Mouse (Mus musculus) liver, adult 2 months (tissue): ENCODE data around the gene Igf1r. TPM values are rescaled to one million over a fixed set of nuclear protein-coding genes. Genes with fewer than 3 reads are reported as not detected.

Source experiments
- DNase-seq: peaks from one replicate; pipeline ENCODE4 v3.0.0-alpha.2; 2011; ENCODE audit warnings: low read depth, low spot score; ENCODE audit errors: extremely low read depth
- H3K27ac ChIP-seq: fragments of 200-500 bp; replicated peaks from 2 replicates; pipeline ENCODE4 v1.5.1; 2012; ENCODE audit warnings: low read depth, mild to moderate bottlenecking, control low read depth, inconsistent platforms, low read length; ENCODE audit not compliant: insufficient read depth
- H3K27me3 ChIP-seq: fragments of 200-500 bp; 2 replicates; pipeline ENCODE4 v1.6.1; 2012; ENCODE audit warnings: mild to moderate bottlenecking, moderate library complexity, low read length, inconsistent platforms; ENCODE audit not compliant: control insufficient read depth, insufficient read depth
- H3K36me3 ChIP-seq: fragments of 200-500 bp; 2 replicates; pipeline ENCODE4 v1.6.1; 2012; ENCODE audit warnings: low read length, inconsistent platforms; ENCODE audit not compliant: control insufficient read depth, insufficient read depth
- H3K4me1 ChIP-seq: fragments of 200-500 bp; 2 replicates; pipeline ENCODE4 v1.6.1; 2011; ENCODE audit warnings: low read length; ENCODE audit not compliant: control insufficient read depth, insufficient read depth
- H3K4me3 ChIP-seq: fragments of 200-500 bp; 2 replicates; pipeline ENCODE4 v1.5.1; 2011; ENCODE audit warnings: low read depth, mild to moderate bottlenecking, control low read depth, low read length, moderate library complexity; ENCODE audit not compliant: insufficient read depth
- H3K79me2 ChIP-seq: fragments of 200-500 bp; 2 replicates; pipeline ENCODE4 v1.6.1; 2012; ENCODE audit warnings: inconsistent platforms, mild to moderate bottlenecking, low read length, moderate library complexity; ENCODE audit not compliant: control insufficient read depth, insufficient read depth
- H3K9ac ChIP-seq: fragments of 200-500 bp; 2 replicates; pipeline ENCODE4 v1.6.1; 2012; ENCODE audit warnings: low read depth, mild to moderate bottlenecking, control low read depth, inconsistent platforms, low read length
- CTCF ChIP-seq: fragments of 200-500 bp; IDR thresholded peaks from 2 replicates; pipeline ENCODE4 v1.5.1; 2011; ENCODE audit warnings: low read depth, low read length, control low read depth
- POLR2A ChIP-seq: fragments of 200-500 bp; IDR thresholded peaks from 2 replicates; pipeline ENCODE4 v1.6.1; 2011; ENCODE audit warnings: low read length, control low read depth; ENCODE audit not compliant: insufficient read depth; ENCODE audit errors: extremely low read depth
- WGBS: fragments of 180-500 bp; shearing (Covaris S2); methylation state at CpG from one replicate; pipeline ENCODE4 v1.1.7; 2018; 5-methylcytosine and 5-hydroxymethylcytosine counted together
- polyA plus RNA-seq: library from polyadenylated mRNA; depleted of rRNA; stranded (reverse); fragments of >200 nt; gene quantifications from 2 replicates; pipeline ENCODE4 v1.2.3, GENCODE M21; 2012
- total RNA-seq: library from RNA; depleted of rRNA; stranded (reverse); fragments of >200 nt; gene quantifications from 2 replicates; pipeline ENCODE4 v1.2.3, GENCODE M21; 2014

The Igf1r gene
- total and polyA plus RNA-seq, 2 experiments = 0.50 to 1.2 TPM

DNA sequence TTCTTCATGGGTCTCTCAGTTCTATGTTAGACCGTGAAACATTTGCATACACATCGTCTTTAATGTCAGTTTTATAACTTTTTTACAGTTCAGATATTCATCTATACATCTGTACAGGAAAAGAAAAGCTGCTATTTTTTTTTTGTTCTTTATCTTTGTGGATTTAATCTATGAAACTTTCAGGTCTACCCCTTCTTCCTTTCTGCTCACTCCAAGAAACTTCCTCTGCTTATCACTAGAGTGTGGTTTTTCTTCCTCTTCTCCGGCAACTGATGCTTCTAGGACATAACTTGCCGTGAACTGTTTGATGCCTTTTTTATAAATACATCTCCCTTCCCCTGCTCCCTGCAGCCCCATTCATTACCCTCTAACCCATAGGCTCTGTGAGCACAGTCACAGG, 275.0 kb downstream of the Igf1r start:
- H3K27me3 ChIP-seq = no peaks in the 10 kb centered on the region
- H3K9ac ChIP-seq = no peak overlapping the region
- 85% methylated on average over 4 of the region's 4 CpGs for WGBS
- H3K36me3 ChIP-seq = no peaks in the 10 kb centered on the region
- no peak overlapping the region for H3K4me3 ChIP-seq
- no peaks in the 10 kb centered on the region for H3K79me2 ChIP-seq
- TF ChIP-seq POLR2A (no peak), CTCF (no peak)
- DNase-seq = no peak
- H3K27ac ChIP-seq = no peak overlapping the region
- H3K4me1 ChIP-seq = no peaks in the 10 kb centered on the region

- no peak overlapping the region for H3K27ac ChIP-seq
- H3K4me3 ChIP-seq = no peak overlapping the region
- H3K4me1 ChIP-seq = no peaks in the 10 kb centered on the region
- no peaks in the 10 kb centered on the region for H3K27me3 ChIP-seq
- DNase-seq = no peak
- H3K9ac ChIP-seq = no peak overlapping the region
- no peaks in the 10 kb centered on the region for H3K36me3 ChIP-seq
- 83% methylated on average over 6 of the region's 6 CpGs for WGBS
- no peaks in the 10 kb centered on the region for H3K79me2 ChIP-seq
- TF ChIP-seq POLR2A (no peak), CTCF (no peak)
Measured at GRCm38 (mm10) chr7:68228491-68228890, 275.9 kb downstream of the Igf1r start.

DNA sequence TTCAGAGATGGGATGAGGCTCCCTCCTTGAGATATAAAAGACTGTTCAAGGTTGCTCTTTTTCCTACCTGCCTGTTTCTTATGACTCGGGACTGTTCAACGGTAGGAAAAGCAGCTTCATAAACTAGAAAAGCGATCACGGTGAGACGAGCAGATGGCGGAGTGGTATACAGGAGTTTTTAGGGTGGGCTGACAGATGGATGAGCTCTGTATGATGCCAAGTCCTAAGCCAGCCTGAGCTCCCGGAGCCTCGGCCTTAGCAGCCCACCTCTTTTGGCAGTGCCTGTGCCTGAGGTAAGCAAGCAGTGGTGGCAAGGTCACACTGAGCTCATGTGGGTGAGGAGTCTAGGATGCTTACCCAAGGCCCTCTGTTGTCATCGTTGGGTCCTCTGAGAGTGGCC, 278.2 kb downstream of the Igf1r start:
- Histone ChIP-seq H3K36me3 (no peaks in the 10 kb centered on the region), H3K27ac (no peak overlapping the region), H3K4me1 (0 out of 2 replicates have a peak, but pooled peaks cover 1% of the 10 kb centered on the region), H3K9ac (no peak overlapping the region), H3K27me3 (no peaks in the 10 kb centered on the region), H3K4me3 (no peak overlapping the region), H3K79me2 (no peaks in the 10 kb centered on the region)
- no peak for TF ChIP-seq CTCF
- no peak for TF ChIP-seq POLR2A
- 92% methylated on average over 9 of the region's 9 CpGs for WGBS
- no peak for DNase-seq

- 90% methylated on average over 5 of the region's 5 CpGs for WGBS
- Histone ChIP-seq H3K27ac (no peak overlapping the region), H3K9ac (no peak overlapping the region), H3K27me3 (no peaks in the 10 kb centered on the region), H3K79me2 (no peaks in the 10 kb centered on the region), H3K36me3 (no peaks in the 10 kb centered on the region), H3K4me3 (no peak overlapping the region), H3K4me1 (0 out of 2 replicates have a peak, but pooled peaks cover 1% of the 10 kb centered on the region)
- no peak for DNase-seq
- no peak for TF ChIP-seq POLR2A
- no peak for TF ChIP-seq CTCF
Measured at GRCm38 (mm10) chr7:68232521-68232920, 279.9 kb downstream of the Igf1r start.

GRCm38 (mm10) chr7:68233619-68234223, 281.1 kb downstream of the Igf1r start:
- WGBS = 27% methylated on average over 13 of the region's 13 CpGs
- no peak for DNase-seq
- H3K4me3 ChIP-seq = no peak overlapping the region

DNA sequence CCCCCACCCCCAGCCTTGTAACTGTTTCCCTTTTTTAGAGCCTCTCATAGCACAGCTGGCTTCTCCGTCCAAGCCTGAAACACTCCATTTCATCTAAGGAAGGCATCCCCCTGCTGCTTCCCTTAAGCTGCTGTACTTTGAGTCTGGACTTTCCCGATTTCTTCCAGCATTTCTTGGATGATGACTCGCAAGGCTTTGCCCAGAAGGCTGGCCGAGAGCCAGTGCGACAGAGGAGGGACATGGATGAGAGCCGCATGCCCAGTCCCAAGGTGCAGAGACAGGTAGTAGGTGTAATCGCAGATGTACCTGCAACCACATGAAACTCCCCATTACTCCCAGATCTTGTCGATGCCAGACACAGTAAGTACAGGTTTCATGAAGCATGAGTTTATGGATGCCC, 284.2 kb downstream of the Igf1r start:
- 95% methylated on average over 8 of the region's 8 CpGs for WGBS
- H3K9ac ChIP-seq = no peak overlapping the region

More at GRCm38 (mm10) chr7:68233619-68234223, 281.1 kb downstream of the Igf1r start:
- no peak for TF ChIP-seq CTCF
- TF ChIP-seq POLR2A = no peak
- Histone ChIP-seq H3K9ac (no peak overlapping the region), H3K4me1 (0 out of 2 replicates have a peak, but pooled peaks cover 1% of the 10 kb centered on the region), H3K36me3 (no peaks in the 10 kb centered on the region), H3K27ac (no peak overlapping the region), H3K27me3 (no peaks in the 10 kb centered on the region), H3K79me2 (no peaks in the 10 kb centered on the region)

More for the DNA sequence above, 284.2 kb downstream of the Igf1r start:
- Histone ChIP-seq H3K4me1 (0 out of 2 replicates have a peak, but pooled peaks cover 1% of the 10 kb centered on the region), H3K27ac (no peak overlapping the region), H3K79me2 (no peaks in the 10 kb centered on the region), H3K36me3 (no peaks in the 10 kb centered on the region), H3K4me3 (no peak overlapping the region), H3K27me3 (no peaks in the 10 kb centered on the region)
- DNase-seq = no peak
- TF ChIP-seq POLR2A = no peak
- no peak for TF ChIP-seq CTCF
